Mouse (Mus musculus) brain, adult 2 months (tissue): ENCODE results near the gene Il17re.
A peak's percentile ranks its signal among the peaks of the same experiment; 100 is the strongest.

Experiments
- DNase-seq: peaks from one replicate; pipeline ENCODE4 v3.0.0; 2011; ENCODE audit warnings: low read depth, low spot score

The Il17re gene

GRCm38 (mm10) chr6:113457952-113458534, at the start of gene Il17re:
Il17re (plus strand) TSS chr6:113458484.
- DNase-seq = no peak

- DNase-seq = no peak
Observed at GRCm38 (mm10) chr6:113410001-113410400, 48.3 kb upstream of the Il17re start.

- peak; percentile 17 for DNase-seq
Observed at GRCm38 (mm10) chr6:113416416-113416815, 41.9 kb upstream of the Il17re start.

- DNase-seq = peak; percentile 32
Observed at GRCm38 (mm10) chr6:113418441-113419198, 39.7 kb upstream of the Il17re start.

GRCm38 (mm10) chr6:113419199-113419587, 39.1 kb upstream of the Il17re start, which contains the start of gene Rpusd3:
Rpusd3 (minus strand) TSS chr6:113419340.
- peak; percentile 99 for DNase-seq

GRCm38 (mm10) chr6:113423000-113423399, 35.3 kb upstream of the Il17re start:
- DNase-seq = no peak

- DNase-seq = no peak
Observed at GRCm38 (mm10) chr6:113424187-113424586, 34.1 kb upstream of the Il17re start.

GRCm38 (mm10) chr6:113426696-113427095, 31.6 kb upstream of the Il17re start:
- DNase-seq = no peak

GRCm38 (mm10) chr6:113427397-113427796, 30.9 kb upstream of the Il17re start:
- no peak for DNase-seq

GRCm38 (mm10) chr6:113428006-113428405, 30.3 kb upstream of the Il17re start:
- DNase-seq = no peak

GRCm38 (mm10) chr6:113429965-113430364, 28.3 kb upstream of the Il17re start:
- DNase-seq = no peak

- no peak for DNase-seq
Observed at GRCm38 (mm10) chr6:113430846-113431245, 27.4 kb upstream of the Il17re start.

- no peak for DNase-seq
Observed at GRCm38 (mm10) chr6:113431801-113432200, 26.5 kb upstream of the Il17re start.

GRCm38 (mm10) chr6:113433661-113434060, 24.6 kb upstream of the Il17re start:
- DNase-seq = no peak

- DNase-seq = no peak
Observed at GRCm38 (mm10) chr6:113434691-113435090, 23.6 kb upstream of the Il17re start.

GRCm38 (mm10) chr6:113435664-113436205, 22.5 kb upstream of the Il17re start, which contains the start of gene Cidec:
Cidec (minus strand) TSS chr6:113435760.
- DNase-seq = no peak

- no peak for DNase-seq
Observed at GRCm38 (mm10) chr6:113437135-113437534, 21.1 kb upstream of the Il17re start.

- no peak for DNase-seq
Observed at GRCm38 (mm10) chr6:113438721-113439430, 19.4 kb upstream of the Il17re start.

GRCm38 (mm10) chr6:113440686-113441085, 17.6 kb upstream of the Il17re start:
- no peak for DNase-seq

- peak; percentile 92 for DNase-seq
Observed at GRCm38 (mm10) chr6:113441147-113441680, 17.1 kb upstream of the Il17re start.

GRCm38 (mm10) chr6:113442087-113442441, 16.2 kb upstream of the Il17re start:
- DNase-seq = no peak
